Mouse (Mus musculus): ENCODE data around the gene Grm4. TPM values are rescaled to one million over a fixed set of nuclear protein-coding genes. Genes with fewer than 3 reads are reported as not detected.

The Grm4 gene
- total and polyA plus RNA-seq, 3 experiments, result 0.13 to 0.47 (median 0.16) TPM

GRCm38 (mm10) chr17:27406956-27407355, 114.2 kb downstream of the Grm4 start:
- Histone ChIP-seq H3K36me3 (ENCODE audit: control insufficient read depth, insufficient read depth, low read length) (no peaks in the 10 kb centered on the region), H3K4me1 (ENCODE audit: control insufficient read depth, insufficient read depth, low read length) (no peaks in the 10 kb centered on the region), H3K27ac (no peak overlapping the region), H3K4me3 (no peak overlapping the region), H3K9ac (ENCODE audit: low read depth, low read length) (no peak overlapping the region), H3K27me3 (ENCODE audit: control insufficient read depth, insufficient read depth, low read length) (no peaks in the 10 kb centered on the region), H3K79me2 (replicated peaks; ENCODE audit: control insufficient read depth, insufficient read depth, low read length) (no peaks in the 10 kb centered on the region)
- WGBS, result 65% methylated on average over 4 of the region's 4 CpGs
- TF ChIP-seq CTCF (IDR thresholded peaks at IDR 0.05), result no peak
- TF ChIP-seq EP300 (IDR thresholded peaks at IDR 0.05; ENCODE audit: insufficient read depth, low read depth, low read length), result no peak
- no peak for TF ChIP-seq POLR2A (IDR thresholded peaks at IDR 0.05; ENCODE audit: insufficient read depth, low read depth, low read length)
- DNase-seq, result no peak
- intact Hi-C loops (cut with DNase I), result no loop called here

GRCm38 (mm10) chr17:27405376-27406024, 115.7 kb downstream of the Grm4 start:
- Histone ChIP-seq H3K27me3 (ENCODE audit: control insufficient read depth, insufficient read depth, low read length) (no peaks in the 10 kb centered on the region), H3K4me3 (no peak overlapping the region), H3K9ac (ENCODE audit: low read depth, low read length) (no peak overlapping the region), H3K4me1 (ENCODE audit: control insufficient read depth, insufficient read depth, low read length) (no peaks in the 10 kb centered on the region), H3K27ac (no peak overlapping the region), H3K36me3 (ENCODE audit: control insufficient read depth, insufficient read depth, low read length) (no peaks in the 10 kb centered on the region), H3K79me2 (replicated peaks; ENCODE audit: control insufficient read depth, insufficient read depth, low read length) (no peaks in the 10 kb centered on the region)
- 80% methylated on average over 19 of the region's 19 CpGs for WGBS
- intact Hi-C loops (cut with DNase I), result no loop called here
- no peak for TF ChIP-seq POLR2A (IDR thresholded peaks at IDR 0.05; ENCODE audit: insufficient read depth, low read depth, low read length)
- TF ChIP-seq CTCF (IDR thresholded peaks at IDR 0.05), result no peak
- TF ChIP-seq EP300 (IDR thresholded peaks at IDR 0.05; ENCODE audit: insufficient read depth, low read depth, low read length), result no peak
- DNase-seq, result no peak

GRCm38 (mm10) chr17:27401200-27401599, 120.0 kb downstream of the Grm4 start:
- H3K9ac ChIP-seq (ENCODE audit: low read depth, low read length), result no peak overlapping the region
- no peaks in the 10 kb centered on the region for H3K79me2 ChIP-seq (replicated peaks; ENCODE audit: control insufficient read depth, insufficient read depth, low read length)
- H3K4me1 ChIP-seq (ENCODE audit: control insufficient read depth, insufficient read depth, low read length), result no peaks in the 10 kb centered on the region
- H3K4me3 ChIP-seq, result no peak overlapping the region
- H3K27ac ChIP-seq, result no peak overlapping the region
- no peaks in the 10 kb centered on the region for H3K36me3 ChIP-seq (ENCODE audit: control insufficient read depth, insufficient read depth, low read length)
- 33% methylated on average over 13 of the region's 13 CpGs for WGBS
- DNase-seq, result no peak
- TF ChIP-seq EP300 (IDR thresholded peaks at IDR 0.05; ENCODE audit: insufficient read depth, low read depth, low read length) (no peak), POLR2A (IDR thresholded peaks at IDR 0.05; ENCODE audit: insufficient read depth, low read depth, low read length) (no peak), CTCF (IDR thresholded peaks at IDR 0.05) (no peak)
- intact Hi-C loops (cut with DNase I), result no loop called here
- no peaks in the 10 kb centered on the region for H3K27me3 ChIP-seq (ENCODE audit: control insufficient read depth, insufficient read depth, low read length)

- H3K4me1 ChIP-seq (ENCODE audit: control insufficient read depth, insufficient read depth, low read length), result no peaks in the 10 kb centered on the region
- no peak overlapping the region for H3K27ac ChIP-seq
- intact Hi-C loops (cut with DNase I), result no loop called here
- DNase-seq, result no peak
- H3K79me2 ChIP-seq (replicated peaks; ENCODE audit: control insufficient read depth, insufficient read depth, low read length), result no peaks in the 10 kb centered on the region
- H3K36me3 ChIP-seq (ENCODE audit: control insufficient read depth, insufficient read depth, low read length), result no peaks in the 10 kb centered on the region
- 73% methylated on average over 5 of the region's 5 CpGs for whole genome bisulfite sequencing
- H3K9ac ChIP-seq (ENCODE audit: low read depth, low read length), result no peak overlapping the region
- H3K4me3 ChIP-seq, result no peak overlapping the region
- no peaks in the 10 kb centered on the region for H3K27me3 ChIP-seq (ENCODE audit: control insufficient read depth, insufficient read depth, low read length)
- TF ChIP-seq CTCF (IDR thresholded peaks at IDR 0.05) (no peak), POLR2A (IDR thresholded peaks at IDR 0.05; ENCODE audit: insufficient read depth, low read depth, low read length) (no peak), EP300 (IDR thresholded peaks at IDR 0.05; ENCODE audit: insufficient read depth, low read depth, low read length) (no peak)
Measured at GRCm38 (mm10) chr17:27393931-27394330, 127.3 kb downstream of the Grm4 start.

- WGBS, result 79% methylated on average over 4 of the region's 4 CpGs
- Histone ChIP-seq H3K4me3 (no peak overlapping the region), H3K79me2 (replicated peaks; ENCODE audit: control insufficient read depth, insufficient read depth, low read length) (no peaks in the 10 kb centered on the region), H3K9ac (ENCODE audit: low read depth, low read length) (no peak overlapping the region), H3K36me3 (ENCODE audit: control insufficient read depth, insufficient read depth, low read length) (no peaks in the 10 kb centered on the region), H3K4me1 (ENCODE audit: control insufficient read depth, insufficient read depth, low read length) (no peaks in the 10 kb centered on the region), H3K27ac (no peak overlapping the region), H3K27me3 (ENCODE audit: control insufficient read depth, insufficient read depth, low read length) (no peaks in the 10 kb centered on the region)
- TF ChIP-seq CTCF (IDR thresholded peaks at IDR 0.05) (no peak), EP300 (IDR thresholded peaks at IDR 0.05; ENCODE audit: insufficient read depth, low read depth, low read length) (no peak), POLR2A (IDR thresholded peaks at IDR 0.05; ENCODE audit: insufficient read depth, low read depth, low read length) (no peak)
- no peak for DNase-seq
- intact Hi-C loops (cut with DNase I), result no loop called here
Measured at GRCm38 (mm10) chr17:27393432-27393831, 127.8 kb downstream of the Grm4 start.

- TF ChIP-seq CTCF (IDR thresholded peaks at IDR 0.05) (no peak), EP300 (IDR thresholded peaks at IDR 0.05; ENCODE audit: insufficient read depth, low read depth, low read length) (no peak)
- Histone ChIP-seq H3K4me3 (no peak overlapping the region), H3K79me2 (replicated peaks; ENCODE audit: control insufficient read depth, insufficient read depth, low read length) (no peaks in the 10 kb centered on the region), H3K4me1 (ENCODE audit: control insufficient read depth, insufficient read depth, low read length) (no peaks in the 10 kb centered on the region), H3K36me3 (ENCODE audit: control insufficient read depth, insufficient read depth, low read length) (no peaks in the 10 kb centered on the region), H3K9ac (ENCODE audit: low read depth, low read length) (no peak overlapping the region), H3K27ac (no peak overlapping the region), H3K27me3 (ENCODE audit: control insufficient read depth, insufficient read depth, low read length) (no peaks in the 10 kb centered on the region)
- 34% methylated on average over 8 of the region's 8 CpGs for WGBS
- DNase-seq, result peak; percentile 18 to 23
- intact Hi-C loops (cut with DNase I), result no loop called here
Measured at GRCm38 (mm10) chr17:27392918-27393317, 128.3 kb downstream of the Grm4 start.

Measured in heart, adult 2 months (tissue).